Mouse (Mus musculus) layer of hippocampus, postnatal 25 days (tissue): ENCODE measurements around the gene Mlf1. TPM values are rescaled to one million over a fixed set of nuclear protein-coding genes. Genes with fewer than 3 reads are reported as not detected.

Experiments
- DNase-seq, 2 experiments: peaks; one replicate each; pipeline ENCODE4 v3.0.0; 2022; ENCODE audit warnings: mixed read lengths in 2 of 2, low spot score in 1 of 2; ENCODE audit errors: extremely low spot score in 1 of 2
- total RNA-seq, 2 experiments: library from RNA; stranded (reverse); gene quantifications; 2 replicates each; pipeline ENCODE4 v1.2.3; 2021

The Mlf1 gene
- total RNA-seq, 2 experiments from 2014 or later: 1.2 TPM

DNA sequence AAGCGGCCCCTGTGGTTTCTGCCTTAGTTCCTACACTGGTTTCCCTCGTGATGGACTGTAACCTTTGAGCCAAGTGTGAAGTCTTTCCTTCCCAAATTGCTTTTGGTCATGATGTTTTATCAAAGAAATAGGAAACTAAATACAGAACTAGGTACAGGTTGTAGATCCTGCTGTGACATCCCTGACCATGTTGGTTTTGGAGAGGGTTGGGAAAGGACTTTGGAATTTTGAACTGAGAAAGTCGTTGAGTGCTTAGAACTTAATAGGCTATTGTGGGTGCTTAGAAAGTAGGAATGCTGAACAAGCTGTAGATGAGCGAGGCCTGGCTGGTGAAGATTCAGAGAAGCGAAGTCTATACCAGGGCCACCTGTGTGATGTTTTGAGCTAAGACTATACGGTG is 60.1 kb downstream of the Mlf1 start:
- no peak for DNase-seq

DNA sequence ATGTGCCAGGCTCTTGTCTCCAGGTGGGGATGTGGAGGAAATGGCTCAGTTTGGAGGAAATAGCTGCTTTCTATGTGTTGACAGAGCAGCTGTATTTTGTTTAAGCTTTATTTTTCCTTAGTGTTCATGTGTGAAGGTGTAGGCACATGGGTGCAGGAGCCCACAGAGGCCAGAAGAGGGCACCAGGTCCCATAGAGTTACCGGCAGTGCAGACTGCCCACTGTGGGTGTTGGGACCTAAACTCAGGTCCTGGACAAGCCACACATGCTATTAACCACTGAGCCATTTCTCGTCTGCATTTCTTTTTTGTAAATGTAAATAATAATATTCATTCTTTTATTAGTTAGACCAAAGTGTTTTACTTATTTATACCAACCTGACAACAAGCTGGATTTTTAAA is 73.2 kb downstream of the Mlf1 start:
- no peak for DNase-seq

Other genes with a start within 250 kb of the Mlf1 start
- gene Gm17402, start 1.1 kb downstream of the Mlf1 start, total RNA-seq: not detected
- 10 to 100 TPM; 54.3 to 56.0 TPM for gene Gfm1, start 56.0 kb downstream of the Mlf1 start, total RNA-seq
- gene Lxn, start 89.8 kb downstream of the Mlf1 start, total RNA-seq: 10 to 100 TPM; 50.3 to 52.2 TPM
- 1 to 10 TPM; 1.2 to 1.7 TPM for gene Rarres1, start 141.4 kb downstream of the Mlf1 start, total RNA-seq
- 10 to 100 TPM; 37.9 to 44.0 TPM for gene Mfsd1, start 208.6 kb downstream of the Mlf1 start, total RNA-seq